Mouse (Mus musculus): ENCODE data around the gene Wnt2b. TPM values are rescaled to one million over a fixed set of nuclear protein-coding genes. Genes with fewer than 3 reads are reported as not detected.

Wnt2b gene
- polyA plus RNA-seq, 1 experiment from 2014 or later: 0.73 TPM

- DNase-seq (ENCODE audit: low spot score): no peak
Measured at GRCm38 (mm10) chr3:104956131-104956581, 5.6 kb downstream of the Wnt2b start.

DNA sequence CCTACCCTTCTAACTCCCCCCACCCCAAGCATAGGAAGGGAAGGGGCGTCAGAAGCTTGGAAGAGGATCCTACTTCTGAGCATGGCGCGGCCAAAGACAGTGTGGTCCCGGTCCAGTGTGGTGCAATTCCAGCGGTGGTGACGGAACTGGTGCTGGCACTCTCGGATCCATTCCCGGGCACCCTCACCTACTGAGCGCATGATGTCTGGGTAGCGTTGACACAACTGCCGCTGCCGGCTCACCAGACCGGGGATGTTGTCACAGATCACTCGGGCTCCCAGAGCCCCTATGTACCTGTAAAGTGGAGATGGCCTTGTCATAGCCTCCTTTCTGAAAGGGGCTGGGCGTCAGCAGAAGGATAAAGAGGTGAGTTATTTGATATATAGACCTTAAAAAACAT is 7.2 kb downstream of the Wnt2b start:
- Histone ChIP-seq H3K36me3 (ENCODE audit: control insufficient read depth, insufficient read depth, low read length) (no peaks in the 10 kb centered on the region; the same call in 1 of the 2 replicates), H3K4me3 (ENCODE audit: low read depth, low read length) (no peak overlapping the region), H3K27ac (ENCODE audit: low read depth, low read length) (no peak overlapping the region), H3K4me1 (replicated peaks; ENCODE audit: control insufficient read depth, insufficient read depth, low read length) (no peaks in the 10 kb centered on the region), H3K9me3 (ENCODE audit: control insufficient read depth, low read length) (no peaks in the 10 kb centered on the region), H3K4me2 (no peak overlapping the region), H3K9ac (ENCODE audit: low read depth, low read length) (no peak overlapping the region), H3K27me3 (replicated peaks; ENCODE audit: control insufficient read depth, insufficient read depth, low read length) (peaks cover 12% of the 10 kb centered on the region)
- DNase-seq (ENCODE audit: low spot score) (no peak), ATAC-seq (replicated peaks; ENCODE audit: low FRiP score) (no peak)
- WGBS: 93% methylated on average over 15 of the region's 15 CpGs

More at GRCm38 (mm10) chr3:104956131-104956581, 5.6 kb downstream of the Wnt2b start:
- no peak overlapping the region for H3K4me2 ChIP-seq
- no peak for ATAC-seq (replicated peaks; ENCODE audit: low FRiP score)
- peaks cover 28% of the 10 kb centered on the region for H3K27me3 ChIP-seq (replicated peaks; ENCODE audit: control insufficient read depth, insufficient read depth, low read length)
- H3K27ac ChIP-seq (ENCODE audit: low read depth, low read length): no peak overlapping the region
- H3K36me3 ChIP-seq (ENCODE audit: control insufficient read depth, insufficient read depth, low read length): no peaks in the 10 kb centered on the region
- H3K9ac ChIP-seq (ENCODE audit: low read depth, low read length): no peak overlapping the region
- no peak overlapping the region for H3K4me3 ChIP-seq (ENCODE audit: low read depth, low read length)
- 80% methylated on average over 6 of the region's 6 CpGs for WGBS
- H3K4me1 ChIP-seq (replicated peaks; ENCODE audit: control insufficient read depth, insufficient read depth, low read length): peaks cover under 1% of the 10 kb centered on the region; the same call in 1 of the 2 replicates
- H3K9me3 ChIP-seq (ENCODE audit: control insufficient read depth, low read length): no peaks in the 10 kb centered on the region

DNA sequence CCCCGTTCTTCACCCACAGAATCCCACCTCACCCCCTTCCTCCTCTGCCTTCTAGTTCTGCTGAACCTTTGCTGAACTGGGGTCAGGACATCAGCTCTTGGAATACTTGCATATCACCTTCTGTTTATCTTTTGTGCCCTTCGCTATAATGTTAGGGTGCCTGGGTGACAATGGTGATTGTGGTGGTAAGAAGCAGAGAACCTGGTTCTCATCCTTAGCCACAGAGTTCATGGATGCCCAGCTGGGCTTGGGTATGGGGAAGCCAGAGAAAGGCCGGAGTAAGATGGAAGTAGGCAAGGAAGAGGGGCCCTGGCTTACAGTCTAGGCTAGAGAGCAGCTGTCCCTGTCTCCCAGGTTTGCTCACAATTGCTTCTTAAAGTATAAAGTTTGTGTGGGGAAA is 7.6 kb downstream of the Wnt2b start:
- H3K4me1 ChIP-seq (replicated peaks; ENCODE audit: control insufficient read depth, insufficient read depth, low read length): no peaks in the 10 kb centered on the region
- ATAC-seq (replicated peaks; ENCODE audit: low FRiP score) (no peak), DNase-seq (ENCODE audit: low spot score) (no peak)

GRCm38 (mm10) chr3:104952891-104953670 is 8.6 kb downstream of the Wnt2b start:
- Histone ChIP-seq H3K36me3 (ENCODE audit: control insufficient read depth, insufficient read depth, low read length) (no peaks in the 10 kb centered on the region; the same call in 1 of the 2 replicates), H3K9me3 (ENCODE audit: control insufficient read depth, low read length) (no peaks in the 10 kb centered on the region), H3K27me3 (replicated peaks; ENCODE audit: control insufficient read depth, insufficient read depth, low read length) (no peaks in the 10 kb centered on the region), H3K4me3 (ENCODE audit: low read depth, low read length) (no peak overlapping the region), H3K4me2 (no peak overlapping the region), H3K9ac (ENCODE audit: low read depth, low read length) (no peak overlapping the region), H3K4me1 (replicated peaks; ENCODE audit: control insufficient read depth, insufficient read depth, low read length) (no peaks in the 10 kb centered on the region), H3K27ac (ENCODE audit: low read depth, low read length) (no peak overlapping the region)
- WGBS: 79% methylated on average over 23 of the region's 23 CpGs
- DNase-seq (ENCODE audit: low spot score) (no peak), ATAC-seq (replicated peaks; ENCODE audit: low FRiP score) (no peak)

More for the DNA sequence above, 7.6 kb downstream of the Wnt2b start:
- 90% methylated on average over 3 of the region's 3 CpGs for WGBS
- H3K9ac ChIP-seq (ENCODE audit: low read depth, low read length): no peak overlapping the region
- no peak overlapping the region for H3K4me2 ChIP-seq
- H3K27ac ChIP-seq (ENCODE audit: low read depth, low read length): no peak overlapping the region
- H3K27me3 ChIP-seq (replicated peaks; ENCODE audit: control insufficient read depth, insufficient read depth, low read length): peaks cover 8% of the 10 kb centered on the region
- no peak overlapping the region for H3K4me3 ChIP-seq (ENCODE audit: low read depth, low read length)
- no peaks in the 10 kb centered on the region for H3K9me3 ChIP-seq (ENCODE audit: control insufficient read depth, low read length)
- H3K36me3 ChIP-seq (ENCODE audit: control insufficient read depth, insufficient read depth, low read length): no peaks in the 10 kb centered on the region; the same call in 1 of the 2 replicates

- H3K9ac ChIP-seq (ENCODE audit: low read depth, low read length): no peak overlapping the region
- H3K27me3 ChIP-seq (replicated peaks; ENCODE audit: control insufficient read depth, insufficient read depth, low read length): no peaks in the 10 kb centered on the region
- no peak for ATAC-seq (replicated peaks; ENCODE audit: low FRiP score)
- no peaks in the 10 kb centered on the region for H3K9me3 ChIP-seq (ENCODE audit: control insufficient read depth, low read length)
- WGBS: 92% methylated on average over 12 of the region's 12 CpGs
- no peak overlapping the region for H3K4me2 ChIP-seq
- H3K36me3 ChIP-seq (ENCODE audit: control insufficient read depth, insufficient read depth, low read length): no peaks in the 10 kb centered on the region; the same call in 1 of the 2 replicates
- no peak for DNase-seq (ENCODE audit: low spot score)
- H3K4me1 ChIP-seq (replicated peaks; ENCODE audit: control insufficient read depth, insufficient read depth, low read length): no peaks in the 10 kb centered on the region
- no peak overlapping the region for H3K4me3 ChIP-seq (ENCODE audit: low read depth, low read length)
- H3K27ac ChIP-seq (ENCODE audit: low read depth, low read length): no peak overlapping the region
Measured at GRCm38 (mm10) chr3:104950926-104951325, 10.8 kb downstream of the Wnt2b start.

DNA sequence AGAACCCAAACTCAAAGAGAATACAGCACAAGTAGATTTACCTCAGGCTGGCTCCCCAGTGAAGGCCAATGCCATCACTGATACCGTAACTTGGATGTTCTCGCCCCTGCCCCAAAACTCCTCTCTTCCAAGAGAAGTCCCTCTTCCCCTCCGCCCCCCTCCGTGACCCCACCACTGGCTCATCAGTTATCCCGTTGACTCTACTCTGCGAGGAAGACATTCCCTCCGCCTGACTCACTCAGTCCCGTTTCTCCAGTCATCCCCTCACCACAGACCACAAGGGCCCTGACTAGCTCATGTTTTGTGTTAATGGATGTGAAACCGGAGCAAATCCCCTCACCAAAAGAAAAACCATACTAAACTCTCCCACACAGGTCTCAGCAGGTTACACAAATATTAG is 16.8 kb downstream of the Wnt2b start:
- Histone ChIP-seq H3K36me3 (ENCODE audit: control insufficient read depth, insufficient read depth, low read length) (peaks cover 5% of the 10 kb centered on the region; the same call in 1 of the 2 replicates), H3K27me3 (replicated peaks; ENCODE audit: control insufficient read depth, insufficient read depth, low read length) (no peaks in the 10 kb centered on the region), H3K4me1 (replicated peaks; ENCODE audit: control insufficient read depth, insufficient read depth, low read length) (peaks cover 3% of the 10 kb centered on the region), H3K9me3 (ENCODE audit: control insufficient read depth, low read length) (no peaks in the 10 kb centered on the region), H3K9ac (ENCODE audit: low read depth, low read length) (no peak overlapping the region), H3K27ac (ENCODE audit: low read depth, low read length) (no peak overlapping the region), H3K4me3 (ENCODE audit: low read depth, low read length) (no peak overlapping the region), H3K4me2 (no peak overlapping the region)
- 65% methylated on average over 9 of the region's 9 CpGs for WGBS
- ATAC-seq (replicated peaks; ENCODE audit: low FRiP score): no peak
- no peak for DNase-seq (ENCODE audit: low spot score)

DNA sequence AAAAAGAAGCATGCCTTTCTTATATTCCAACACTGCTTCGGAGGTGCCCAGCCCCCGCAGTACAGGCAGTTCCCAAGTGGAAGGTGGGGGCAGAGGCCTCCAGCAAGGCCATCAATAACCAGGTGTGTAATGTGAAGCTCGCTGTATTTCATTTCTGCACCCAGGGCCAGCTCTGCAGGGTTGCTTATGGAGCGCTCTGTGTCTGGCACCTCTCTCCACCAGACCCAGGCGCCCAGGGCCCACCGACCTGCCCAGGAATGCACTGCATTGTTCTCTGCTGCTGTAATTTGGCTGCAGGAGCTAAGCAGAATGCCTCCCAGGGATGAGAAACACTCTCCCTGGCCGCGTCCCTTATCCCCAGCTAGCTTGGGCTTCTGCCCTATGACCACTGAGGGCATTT is 18.4 kb downstream of the Wnt2b start:
- ATAC-seq (replicated peaks; ENCODE audit: low FRiP score) (no peak), DNase-seq (ENCODE audit: low spot score) (no peak)
- Histone ChIP-seq H3K9me3 (ENCODE audit: control insufficient read depth, low read length) (no peaks in the 10 kb centered on the region), H3K36me3 (ENCODE audit: control insufficient read depth, insufficient read depth, low read length) (peaks cover 5% of the 10 kb centered on the region; the same call in 1 of the 2 replicates), H3K4me1 (replicated peaks; ENCODE audit: control insufficient read depth, insufficient read depth, low read length) (peaks cover 3% of the 10 kb centered on the region), H3K4me2 (no peak overlapping the region), H3K27me3 (replicated peaks; ENCODE audit: control insufficient read depth, insufficient read depth, low read length) (no peaks in the 10 kb centered on the region), H3K27ac (ENCODE audit: low read depth, low read length) (no peak overlapping the region), H3K9ac (ENCODE audit: low read depth, low read length) (no peak overlapping the region), H3K4me3 (ENCODE audit: low read depth, low read length) (no peak overlapping the region)
- WGBS: 60% methylated on average over 8 of the region's 8 CpGs

DNA sequence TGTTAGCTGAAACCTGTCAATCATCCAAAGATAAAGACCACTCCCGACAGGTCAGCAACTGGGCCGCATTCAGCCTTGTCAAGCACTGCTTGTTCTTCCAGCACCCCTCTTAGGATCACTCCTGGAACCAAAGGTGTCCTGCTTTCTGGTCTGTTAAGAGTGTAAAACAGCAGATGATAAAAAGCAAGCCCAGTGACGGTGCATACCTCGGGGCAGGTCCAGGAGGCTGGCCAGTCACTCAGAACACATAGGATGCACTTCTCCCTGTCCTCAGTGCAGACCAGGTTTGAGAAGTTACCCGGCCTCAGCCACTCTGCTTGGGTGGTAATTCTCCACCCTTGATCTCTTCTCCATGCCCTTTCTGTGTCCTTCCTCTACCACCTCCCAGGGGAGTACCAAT is 19.0 kb downstream of the Wnt2b start:
- Histone ChIP-seq H3K4me1 (replicated peaks; ENCODE audit: control insufficient read depth, insufficient read depth, low read length) (peaks cover 3% of the 10 kb centered on the region), H3K9ac (ENCODE audit: low read depth, low read length) (no peak overlapping the region), H3K4me3 (ENCODE audit: low read depth, low read length) (no peak overlapping the region), H3K27ac (ENCODE audit: low read depth, low read length) (no peak overlapping the region; the same call in 1 of the 2 replicates), H3K27me3 (replicated peaks; ENCODE audit: control insufficient read depth, insufficient read depth, low read length) (no peaks in the 10 kb centered on the region), H3K4me2 (no peak overlapping the region), H3K36me3 (ENCODE audit: control insufficient read depth, insufficient read depth, low read length) (peaks cover 5% of the 10 kb centered on the region; the same call in 1 of the 2 replicates), H3K9me3 (ENCODE audit: control insufficient read depth, low read length) (no peaks in the 10 kb centered on the region)
- WGBS: 63% methylated on average over 5 of the region's 5 CpGs
- ATAC-seq (replicated peaks; ENCODE audit: low FRiP score): no peak
- DNase-seq (ENCODE audit: low spot score): no peak

- no peaks in the 10 kb centered on the region for H3K9me3 ChIP-seq (ENCODE audit: control insufficient read depth, low read length)
- H3K4me1 ChIP-seq (replicated peaks; ENCODE audit: control insufficient read depth, insufficient read depth, low read length): peaks cover 3% of the 10 kb centered on the region
- DNase-seq (ENCODE audit: low spot score) (no peak), ATAC-seq (replicated peaks; ENCODE audit: low FRiP score) (no peak)
- H3K4me3 ChIP-seq (ENCODE audit: low read depth, low read length): no peak overlapping the region
- H3K36me3 ChIP-seq (ENCODE audit: control insufficient read depth, insufficient read depth, low read length): peaks cover 5% of the 10 kb centered on the region; the same call in 1 of the 2 replicates
- H3K4me2 ChIP-seq: no peak overlapping the region
- no peak overlapping the region for H3K9ac ChIP-seq (ENCODE audit: low read depth, low read length)
- WGBS: 54% methylated on average over 6 of the region's 6 CpGs
- no peaks in the 10 kb centered on the region for H3K27me3 ChIP-seq (replicated peaks; ENCODE audit: control insufficient read depth, insufficient read depth, low read length)
- H3K27ac ChIP-seq (ENCODE audit: low read depth, low read length): no peak overlapping the region
Measured at GRCm38 (mm10) chr3:104940691-104941090, 21.0 kb downstream of the Wnt2b start.

Measured in liver, embryonic 11.5 days (tissue).